Mouse (Mus musculus): Measurements from ENCODE around the gene Tacc2. TPM values are rescaled to one million over a fixed set of nuclear protein-coding genes. Genes with fewer than 3 reads are reported as not detected.

Gene Tacc2
- polyA plus RNA-seq, 1 experiment from 2014 or later = 6.8 TPM

DNA sequence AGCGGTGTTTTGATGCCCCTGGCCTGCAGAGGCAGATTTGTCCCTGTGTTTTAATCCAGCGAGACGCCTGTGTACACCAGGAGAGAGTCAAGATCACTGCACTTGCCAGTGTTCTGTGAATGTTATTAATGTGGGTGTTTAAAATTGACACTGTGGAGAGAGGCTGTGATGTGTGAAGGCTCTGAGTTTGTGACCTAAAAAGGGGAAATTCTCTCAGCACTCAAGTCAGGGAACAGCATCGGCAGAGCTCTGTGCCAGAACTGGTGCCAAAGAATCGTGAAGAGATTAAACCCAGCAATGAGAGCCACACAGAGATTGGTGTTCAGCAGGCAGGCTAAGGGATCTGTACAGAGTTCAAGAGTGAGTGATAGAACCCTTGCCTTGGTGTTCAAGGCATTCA, 21.6 kb upstream of the Tacc2 start:
- WGBS (ENCODE audit: missing documents) = 75% methylated on average over 5 of the region's 5 CpGs
- Histone ChIP-seq H3K36me3 (ENCODE audit: inconsistent target) (no peaks in the 10 kb centered on the region), H3K79me2 (ENCODE audit: inconsistent target) (no peaks in the 10 kb centered on the region), H3K4me3 (ENCODE audit: inconsistent target) (no peak overlapping the region), H3K27ac (no peak overlapping the region)

DNA sequence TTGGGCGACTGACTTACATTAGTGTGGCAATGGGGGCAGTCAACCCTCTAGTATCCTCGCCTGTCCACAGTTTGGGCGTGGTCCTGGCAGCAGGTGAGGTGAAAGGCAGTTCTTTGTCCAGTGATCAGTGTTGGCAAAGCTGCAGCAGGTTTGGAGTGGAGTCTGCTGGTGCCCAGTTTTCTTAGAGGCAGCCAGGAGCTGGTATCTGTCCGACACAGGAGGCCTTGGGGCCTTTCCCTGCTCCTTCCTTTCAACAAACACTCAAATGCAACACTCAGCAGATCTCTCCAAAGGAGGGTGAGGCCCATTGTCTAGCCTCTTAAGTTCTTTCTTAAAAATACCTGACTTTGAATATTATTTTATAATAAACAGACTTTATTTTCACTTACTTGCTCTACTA, 18.6 kb upstream of the Tacc2 start:
- no peaks in the 10 kb centered on the region for H3K36me3 ChIP-seq (ENCODE audit: inconsistent target)
- no peak overlapping the region for H3K27ac ChIP-seq
- no peak overlapping the region for H3K4me3 ChIP-seq (ENCODE audit: inconsistent target)
- 95% methylated on average over 4 of the region's 4 CpGs for WGBS (ENCODE audit: missing documents)
- H3K79me2 ChIP-seq (ENCODE audit: inconsistent target) = no peaks in the 10 kb centered on the region

DNA sequence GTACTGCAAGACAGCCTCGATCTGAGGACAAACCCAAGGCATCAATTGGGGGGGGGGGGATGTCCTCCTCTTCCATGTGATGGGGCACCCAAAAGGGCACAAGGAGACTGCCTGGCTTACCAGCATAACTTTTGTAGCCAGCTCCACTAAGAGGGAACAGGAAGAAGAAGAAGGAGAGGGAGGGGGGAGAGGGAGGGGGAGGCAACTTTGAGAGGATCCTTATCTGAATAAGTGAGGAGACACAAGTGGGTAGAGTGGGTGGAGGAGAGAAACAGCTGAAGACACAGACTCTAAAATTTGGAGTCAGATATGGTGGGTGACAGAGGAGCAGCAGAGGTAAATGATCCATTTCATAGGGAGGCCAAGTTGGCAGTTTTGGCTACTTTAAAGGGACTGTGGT, 16.3 kb upstream of the Tacc2 start:
- Histone ChIP-seq H3K4me3 (ENCODE audit: inconsistent target) (no peak overlapping the region), H3K79me2 (ENCODE audit: inconsistent target) (no peaks in the 10 kb centered on the region), H3K36me3 (ENCODE audit: inconsistent target) (no peaks in the 10 kb centered on the region), H3K27ac (no peak overlapping the region)
- 9% methylated on average over 1 of the region's 1 CpGs for WGBS (ENCODE audit: missing documents)

DNA sequence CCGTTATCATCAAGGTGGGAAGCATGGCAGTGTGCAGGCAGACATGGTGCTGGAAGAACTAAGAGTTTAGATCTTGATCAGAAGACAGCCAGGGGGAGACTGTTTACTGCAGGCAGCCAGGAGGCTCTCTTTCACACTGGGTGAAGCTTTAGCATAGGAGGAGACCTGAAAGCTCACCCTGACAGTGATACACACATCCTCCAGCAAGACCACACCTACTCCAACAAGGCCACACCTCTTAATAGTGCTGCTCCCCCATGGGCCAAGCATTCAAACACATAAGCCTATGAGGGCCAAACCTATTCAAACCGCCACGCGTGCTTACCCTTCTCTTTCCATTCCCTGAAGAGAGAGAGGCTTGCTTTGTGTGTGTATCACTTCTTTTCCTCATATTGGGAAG, 14.0 kb upstream of the Tacc2 start:
- Histone ChIP-seq H3K4me3 (ENCODE audit: inconsistent target) (no peak overlapping the region), H3K27ac (no peak overlapping the region), H3K79me2 (ENCODE audit: inconsistent target) (no peaks in the 10 kb centered on the region), H3K36me3 (ENCODE audit: inconsistent target) (no peaks in the 10 kb centered on the region)
- WGBS (ENCODE audit: missing documents) = 95% methylated on average over 4 of the region's 4 CpGs

DNA sequence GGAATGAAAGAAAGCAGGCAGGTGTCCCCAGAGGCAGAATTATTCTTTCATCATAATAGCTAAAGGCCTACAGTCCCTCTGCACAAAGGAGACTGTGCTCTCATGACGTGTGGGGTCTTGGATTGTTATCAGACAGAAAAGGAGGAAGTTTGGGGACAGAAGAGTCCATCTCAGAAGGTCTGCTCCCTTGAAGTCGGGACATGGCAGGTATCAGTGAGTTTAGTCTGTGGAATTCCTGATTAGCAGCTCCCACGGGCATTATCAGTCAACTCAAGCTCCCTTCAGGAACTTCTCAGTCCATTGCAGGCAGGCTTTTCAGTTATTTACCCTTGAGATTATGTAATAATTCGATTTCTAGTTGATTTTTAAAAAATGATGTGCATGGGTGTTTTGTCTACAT, 13.4 kb upstream of the Tacc2 start:
- Histone ChIP-seq H3K36me3 (ENCODE audit: inconsistent target) (no peaks in the 10 kb centered on the region), H3K79me2 (ENCODE audit: inconsistent target) (no peaks in the 10 kb centered on the region)
- 72% methylated on average over 4 of the region's 4 CpGs for WGBS (ENCODE audit: missing documents)

DNA sequence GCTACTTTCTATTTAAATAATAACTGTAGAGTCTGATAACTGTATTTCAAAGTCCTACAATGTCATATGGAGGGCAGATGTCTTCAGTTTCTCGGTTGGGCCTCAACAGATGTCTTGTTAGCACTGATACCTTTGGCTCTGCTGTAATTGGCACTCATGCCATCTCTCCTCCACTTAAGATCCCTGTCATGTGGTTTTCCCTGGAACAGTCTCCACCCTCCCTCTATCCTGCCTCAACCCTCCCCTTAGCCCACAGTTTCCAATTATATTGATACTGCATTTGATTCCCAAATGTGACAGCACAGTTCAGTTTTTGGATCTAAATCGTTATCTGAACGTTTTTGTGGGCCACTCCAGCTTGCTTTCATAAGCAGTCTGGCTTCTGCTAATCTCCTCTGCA, 12.6 kb upstream of the Tacc2 start:
- Histone ChIP-seq H3K27ac (no peak overlapping the region), H3K79me2 (ENCODE audit: inconsistent target) (no peaks in the 10 kb centered on the region), H3K4me3 (ENCODE audit: inconsistent target) (no peak overlapping the region), H3K36me3 (ENCODE audit: inconsistent target) (no peaks in the 10 kb centered on the region)
- 67% methylated on average over 3 of the region's 3 CpGs for WGBS (ENCODE audit: missing documents)

More for the DNA sequence above, 13.4 kb upstream of the Tacc2 start:
- H3K4me3 ChIP-seq (ENCODE audit: inconsistent target) = no peak overlapping the region
- H3K27ac ChIP-seq = no peak overlapping the region

DNA sequence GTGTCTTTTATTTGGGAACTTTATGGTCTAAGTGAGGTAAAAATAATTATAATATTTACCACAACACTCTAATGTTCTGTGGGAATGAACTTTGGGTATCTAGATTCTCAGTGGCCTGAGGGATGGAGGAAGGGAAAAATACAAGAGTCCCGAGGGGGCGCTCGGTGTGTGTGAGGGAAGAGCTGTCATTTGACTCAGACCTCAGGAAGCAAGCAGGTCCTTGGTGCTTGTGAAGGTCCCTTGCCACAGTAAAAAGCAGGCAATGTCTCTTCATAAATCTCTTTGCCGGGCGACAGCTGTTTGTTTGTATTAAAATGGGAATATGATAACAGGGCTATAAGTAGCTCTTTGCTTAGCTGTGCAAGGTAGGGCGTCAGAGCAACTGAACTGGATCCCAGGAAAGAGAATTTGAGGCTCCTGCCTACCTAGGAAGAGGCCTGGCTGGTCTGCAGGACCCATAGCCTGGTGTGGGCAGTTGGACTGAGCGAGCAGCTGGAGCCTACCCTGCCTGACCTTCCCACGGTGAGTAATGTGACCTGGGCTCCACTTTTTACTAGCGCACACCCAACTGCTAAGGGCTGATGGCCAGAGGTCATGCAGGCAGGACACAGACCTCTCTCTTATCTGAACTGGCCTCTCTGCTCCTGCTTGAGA, 8.3 kb upstream of the Tacc2 start:
- Histone ChIP-seq H3K27ac (no peak overlapping the region), H3K79me2 (ENCODE audit: inconsistent target) (no peaks in the 10 kb centered on the region), H3K36me3 (ENCODE audit: inconsistent target) (no peaks in the 10 kb centered on the region), H3K4me3 (ENCODE audit: inconsistent target) (no peak overlapping the region)
- WGBS (ENCODE audit: missing documents) = 86% methylated on average over 9 of the region's 9 CpGs

DNA sequence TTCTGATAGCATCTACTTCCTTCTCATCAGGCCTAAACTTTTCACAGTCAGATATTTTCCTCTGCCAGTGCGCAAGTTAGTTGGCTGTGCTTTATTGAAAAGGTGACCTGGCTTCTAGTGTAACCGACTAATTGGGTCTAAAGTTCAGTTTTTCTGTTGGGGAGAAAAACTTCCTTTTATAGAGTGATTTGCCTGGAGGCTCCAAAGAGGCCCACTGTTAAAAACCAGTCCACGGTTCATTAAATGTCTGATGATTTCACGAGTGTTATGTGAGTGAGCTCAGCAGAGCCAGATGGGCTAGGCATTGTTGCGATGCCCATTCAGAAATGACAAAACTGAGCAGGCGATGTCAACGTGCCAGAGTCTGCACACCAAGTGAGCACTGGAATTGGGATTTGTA, 6.8 kb upstream of the Tacc2 start:
- 93% methylated on average over 7 of the region's 7 CpGs for WGBS (ENCODE audit: missing documents)
- Histone ChIP-seq H3K4me3 (ENCODE audit: inconsistent target) (no peak overlapping the region), H3K36me3 (ENCODE audit: inconsistent target) (no peaks in the 10 kb centered on the region), H3K79me2 (ENCODE audit: inconsistent target) (no peaks in the 10 kb centered on the region), H3K27ac (no peak overlapping the region)

DNA sequence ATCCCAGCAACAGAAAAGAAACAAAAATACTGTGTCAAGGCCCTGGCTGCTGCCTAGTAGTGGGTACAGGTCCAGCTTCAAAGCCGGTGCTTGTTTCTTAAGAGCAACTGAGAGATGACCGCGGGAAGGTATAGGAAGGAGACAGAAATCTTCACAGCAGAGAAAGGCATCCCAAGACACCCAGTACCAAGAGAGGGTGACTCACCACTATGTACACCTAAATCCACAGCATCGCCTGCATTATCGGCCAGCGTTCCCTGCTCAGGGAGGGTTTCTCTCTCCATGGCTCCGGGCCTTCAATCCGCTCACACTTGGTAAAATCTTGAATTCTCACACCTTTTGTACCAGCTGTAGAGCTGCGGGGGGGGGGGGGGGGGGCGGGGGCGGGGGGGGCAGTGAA, 4.4 kb upstream of the Tacc2 start, which contains the start of gene Nsmce4a:
Nsmce4a (minus strand) TSS at position 298 of the 400 bp plus-strand sequence.
- no peaks in the 10 kb centered on the region for H3K36me3 ChIP-seq (ENCODE audit: inconsistent target)
- H3K4me3 ChIP-seq (ENCODE audit: inconsistent target) = no peak within 1 kb of the TSS
- no peak within 1 kb of the TSS for H3K27ac ChIP-seq
- H3K79me2 ChIP-seq (ENCODE audit: inconsistent target) = no peaks in the 10 kb centered on the region
- WGBS (ENCODE audit: missing documents) = 96% methylated on average over 3 of the region's 11 CpGs

DNA sequence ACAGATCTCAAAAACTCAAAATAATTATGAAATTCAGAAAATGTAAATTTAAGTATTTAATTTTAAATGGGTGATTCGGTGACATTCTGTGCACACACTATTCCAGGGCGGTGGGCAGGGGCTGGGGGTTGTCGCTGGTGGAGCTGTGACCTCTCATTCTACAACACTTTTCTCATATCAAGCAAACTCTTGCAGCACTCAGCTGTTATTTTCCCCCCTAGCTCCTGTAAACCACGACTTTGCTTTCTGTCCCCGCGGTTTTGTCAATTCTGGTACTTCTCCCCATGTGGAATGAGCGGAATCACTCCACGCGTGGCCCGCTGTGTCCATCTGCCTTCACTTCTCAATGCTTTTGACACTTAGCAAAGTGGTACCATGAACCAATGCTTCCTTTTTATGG, 3.5 kb upstream of the Tacc2 start:
- Histone ChIP-seq H3K4me3 (ENCODE audit: inconsistent target) (no peak overlapping the region), H3K36me3 (ENCODE audit: inconsistent target) (no peaks in the 10 kb centered on the region), H3K27ac (no peak overlapping the region), H3K79me2 (ENCODE audit: inconsistent target) (no peaks in the 10 kb centered on the region)
- WGBS (ENCODE audit: missing documents) = 94% methylated on average over 10 of the region's 10 CpGs

DNA sequence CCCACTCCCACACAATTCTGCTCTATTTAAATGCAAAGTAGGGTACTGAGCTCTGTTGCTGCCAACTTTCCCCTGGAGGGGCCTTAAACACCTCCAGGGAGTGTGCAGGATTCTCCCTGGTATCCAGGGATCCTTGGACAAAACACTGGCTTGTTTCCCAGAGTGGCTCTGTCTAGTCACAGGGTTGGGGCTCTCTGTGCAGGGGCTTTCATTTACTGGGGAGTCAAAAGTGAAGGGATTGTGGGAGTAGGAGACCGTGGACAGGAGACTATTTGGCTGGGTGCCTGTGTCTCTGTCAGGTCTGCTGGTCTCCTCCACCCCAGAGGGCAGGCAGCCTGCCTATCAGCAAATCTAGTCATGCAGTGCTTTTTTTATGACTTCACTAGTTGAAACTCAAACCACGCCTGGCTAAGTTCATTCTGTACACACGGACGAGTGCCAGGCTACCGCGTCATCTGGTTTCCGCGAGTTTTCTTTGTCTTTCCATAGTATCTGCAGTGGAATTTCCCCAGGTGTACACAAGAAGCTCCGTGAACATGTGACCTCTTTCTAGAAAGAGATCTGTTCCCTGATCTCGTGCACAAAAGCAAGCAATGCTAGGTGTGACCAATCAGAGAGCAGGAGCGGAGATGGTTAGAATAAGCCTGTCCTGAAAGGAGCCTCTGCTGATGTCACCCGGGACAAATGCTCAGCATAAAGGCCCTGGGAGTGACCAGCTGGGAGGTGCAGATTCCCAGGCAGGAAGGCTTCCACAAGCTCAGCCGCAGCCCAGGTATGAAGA, 2.8 kb upstream of the Tacc2 start:
- Histone ChIP-seq H3K79me2 (ENCODE audit: inconsistent target) (no peaks in the 10 kb centered on the region), H3K4me3 (ENCODE audit: inconsistent target) (no peak overlapping the region), H3K36me3 (ENCODE audit: inconsistent target) (no peaks in the 10 kb centered on the region), H3K27ac (no peak overlapping the region)
- WGBS (ENCODE audit: missing documents) = 77% methylated on average over 13 of the region's 13 CpGs

DNA sequence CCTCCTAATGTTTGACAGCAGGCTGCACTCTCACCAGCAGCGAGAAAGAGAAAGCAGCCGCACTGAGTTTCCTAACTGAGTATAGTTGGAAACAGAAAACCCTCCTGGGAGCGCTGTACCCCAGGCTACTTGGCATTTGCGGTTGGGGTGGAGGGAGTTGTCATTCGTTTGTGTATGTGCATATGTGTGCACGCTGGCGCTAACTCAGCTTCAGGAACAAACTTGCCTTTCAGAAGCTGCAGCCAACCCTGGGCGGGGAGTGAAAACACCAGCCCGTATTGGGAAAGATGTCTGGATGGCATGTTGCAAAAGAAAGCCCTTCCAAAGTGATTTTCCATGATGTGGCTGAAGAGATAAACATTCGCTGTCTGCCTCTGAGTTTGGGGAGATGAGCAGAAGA, 257 bp upstream of the Tacc2 start:
- WGBS (ENCODE audit: missing documents) = 20% methylated on average over 10 of the region's 10 CpGs

DNA sequence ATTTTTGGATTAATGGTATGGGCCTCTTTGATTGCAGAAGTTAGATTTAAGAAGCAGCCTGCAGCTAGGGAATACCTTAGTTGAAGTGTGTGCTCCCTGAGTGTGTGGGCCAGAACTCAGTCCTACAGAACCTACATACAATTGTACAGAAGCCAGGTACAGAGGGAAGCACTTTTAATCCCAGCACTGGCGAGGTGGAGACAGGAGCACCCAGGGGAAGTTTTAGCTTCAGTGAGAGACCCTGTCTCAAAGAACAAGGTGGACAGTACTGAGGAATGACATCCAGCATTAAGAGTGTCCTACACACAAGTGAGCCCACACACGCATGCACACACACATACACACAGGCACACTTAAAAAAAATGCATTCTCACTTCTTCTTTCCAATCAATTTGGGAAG, 828 bp downstream of the Tacc2 start:
- WGBS (ENCODE audit: missing documents) = 91% methylated on average over 2 of the region's 2 CpGs
- no peak overlapping the region for H3K4me3 ChIP-seq (ENCODE audit: inconsistent target)
- no peaks in the 10 kb centered on the region for H3K79me2 ChIP-seq (ENCODE audit: inconsistent target)
- H3K27ac ChIP-seq = no peak overlapping the region
- H3K36me3 ChIP-seq (ENCODE audit: inconsistent target) = no peaks in the 10 kb centered on the region

More for the DNA sequence above, 257 bp upstream of the Tacc2 start:
- Histone ChIP-seq H3K36me3 (ENCODE audit: inconsistent target) (no peaks in the 10 kb centered on the region), H3K79me2 (ENCODE audit: inconsistent target) (no peaks in the 10 kb centered on the region), H3K4me3 (ENCODE audit: inconsistent target) (no peak overlapping the region), H3K27ac (no peak overlapping the region)

DNA sequence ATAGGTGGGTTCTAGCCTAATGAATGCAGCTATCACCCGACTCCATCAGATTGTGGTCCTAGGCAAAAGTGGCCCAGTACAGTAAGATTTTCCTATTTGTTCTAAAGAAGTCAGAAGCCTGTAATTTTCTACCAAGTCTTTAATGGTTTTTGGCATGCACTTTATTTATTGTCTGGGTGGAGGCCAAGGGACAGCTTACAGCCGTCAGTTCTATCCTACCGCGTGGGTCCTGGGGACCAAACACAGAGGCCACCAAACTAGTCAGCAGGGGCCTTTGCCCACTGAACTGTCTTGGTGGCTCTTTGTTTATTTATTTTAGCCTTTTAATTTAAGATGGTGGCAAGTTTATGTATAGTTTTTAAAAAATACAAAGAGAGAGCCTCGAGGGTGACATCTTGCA, 1.4 kb downstream of the Tacc2 start:
- Histone ChIP-seq H3K4me3 (ENCODE audit: inconsistent target) (no peak overlapping the region), H3K27ac (no peak overlapping the region), H3K36me3 (ENCODE audit: inconsistent target) (no peaks in the 10 kb centered on the region), H3K79me2 (ENCODE audit: inconsistent target) (no peaks in the 10 kb centered on the region)
- WGBS (ENCODE audit: missing documents) = 90% methylated on average over 5 of the region's 5 CpGs

DNA sequence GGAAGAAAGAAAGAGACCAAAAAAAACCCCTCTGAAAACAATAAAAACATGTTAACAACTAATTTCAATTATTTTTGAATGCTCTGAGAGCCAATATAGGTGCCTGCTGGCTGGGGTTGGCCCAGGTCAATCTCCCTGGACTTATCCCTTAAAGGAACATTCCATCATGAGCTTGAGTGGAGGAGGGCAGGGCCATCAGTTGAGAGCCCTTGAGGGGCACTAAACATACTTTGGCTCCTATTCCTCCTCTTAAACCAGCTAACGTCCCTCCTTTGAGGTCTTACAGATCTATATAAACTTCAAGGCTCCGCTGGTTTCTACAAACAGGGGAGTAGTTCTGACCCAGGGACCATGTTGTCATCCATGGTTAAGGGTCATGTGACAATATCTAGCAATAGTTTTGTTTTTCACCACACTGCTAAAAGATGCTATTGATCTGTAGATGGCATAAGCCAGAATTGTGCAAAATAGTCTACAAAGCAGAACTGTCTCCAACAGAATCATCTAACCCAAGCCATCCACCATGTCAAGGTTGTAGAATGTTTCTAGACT, 9.4 kb downstream of the Tacc2 start:
- Histone ChIP-seq H3K27ac (no peak overlapping the region), H3K36me3 (ENCODE audit: inconsistent target) (no peaks in the 10 kb centered on the region), H3K79me2 (ENCODE audit: inconsistent target) (no peaks in the 10 kb centered on the region), H3K4me3 (ENCODE audit: inconsistent target) (no peak overlapping the region)
- 100% methylated on average over 2 of the region's 2 CpGs for WGBS (ENCODE audit: missing documents)
